Mouse (Mus musculus) left cerebral cortex, adult 9 months (tissue): ENCODE measurements around the gene Pea15a.
A peak's percentile ranks its signal among the peaks of the same experiment; 100 is the strongest.

Experiments
- DNase-seq, 2 experiments: peaks; one replicate each; pipeline ENCODE4 v3.0.0; 2022; ENCODE audit warnings: low spot score in 2 of 2

The Pea15a gene

DNA sequence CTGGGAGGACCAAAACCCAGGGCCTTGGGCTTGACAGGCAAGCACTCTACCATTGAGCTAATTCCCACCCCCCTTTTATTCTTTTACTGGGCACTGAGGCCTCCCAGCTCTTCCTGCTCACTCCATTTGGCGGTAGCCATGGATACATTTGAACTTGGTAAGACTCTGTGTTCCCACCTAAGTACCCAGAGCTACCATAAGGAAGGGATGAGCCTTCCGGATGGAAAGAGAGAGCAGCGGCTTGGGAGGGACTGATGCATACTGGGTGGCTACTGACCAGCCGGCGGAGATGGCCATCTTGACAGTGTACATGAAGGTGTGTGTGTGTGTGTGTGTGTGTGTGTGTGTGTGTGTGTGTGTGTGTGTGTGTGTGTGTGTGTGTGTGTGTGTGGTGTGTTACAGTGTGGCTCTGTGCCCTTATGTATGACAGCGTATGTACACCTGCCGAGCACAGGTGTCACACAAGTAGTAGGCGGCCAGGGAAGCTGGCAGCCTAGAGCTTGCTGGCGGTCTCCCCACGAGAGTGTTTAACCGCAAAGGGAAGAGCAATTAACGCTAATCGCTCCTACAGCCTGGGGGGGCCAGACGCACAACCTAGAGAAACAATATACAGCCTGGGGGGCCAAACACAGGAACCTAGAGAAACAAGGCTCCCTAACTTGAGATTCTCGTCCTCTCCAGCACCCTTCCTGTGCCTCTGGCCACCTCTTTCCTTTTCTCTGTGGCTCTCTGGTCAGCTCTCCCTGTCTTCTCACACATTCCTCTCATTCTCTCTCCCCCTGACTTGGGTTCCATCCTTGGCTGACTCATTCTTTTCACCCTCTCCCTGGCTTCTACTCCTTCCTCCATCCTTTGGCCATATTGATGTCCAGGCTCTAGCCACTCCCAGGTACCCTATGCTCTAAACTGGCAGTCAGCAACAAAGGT lies 1.5 kb downstream of the Pea15a start:
- no peak for DNase-seq

- no peak for DNase-seq
Measured at GRCm38 (mm10) chr1:172204033-172204813, 2.4 kb downstream of the Pea15a start.

DNA sequence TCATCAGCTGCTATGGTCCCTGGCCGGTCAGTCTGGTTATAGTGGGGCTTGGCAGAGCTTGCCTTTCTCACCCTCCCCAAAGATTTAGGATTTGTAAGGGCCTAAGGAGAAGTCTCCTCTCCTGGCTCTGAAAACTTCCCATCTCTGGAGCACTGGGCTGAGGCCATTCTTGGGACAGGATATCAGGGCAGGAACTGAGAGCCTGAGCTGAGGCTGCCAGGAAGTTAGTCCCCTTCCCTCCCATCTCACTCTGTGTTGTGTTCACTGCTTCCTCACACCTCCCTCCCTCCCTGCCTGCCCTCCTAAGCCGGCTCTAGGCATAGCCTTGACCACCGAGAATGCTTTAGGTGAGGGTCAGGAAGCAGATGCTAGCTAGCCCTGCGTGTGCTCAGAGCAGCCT lies 3.0 kb downstream of the Pea15a start:
- DNase-seq, result no peak

DNA sequence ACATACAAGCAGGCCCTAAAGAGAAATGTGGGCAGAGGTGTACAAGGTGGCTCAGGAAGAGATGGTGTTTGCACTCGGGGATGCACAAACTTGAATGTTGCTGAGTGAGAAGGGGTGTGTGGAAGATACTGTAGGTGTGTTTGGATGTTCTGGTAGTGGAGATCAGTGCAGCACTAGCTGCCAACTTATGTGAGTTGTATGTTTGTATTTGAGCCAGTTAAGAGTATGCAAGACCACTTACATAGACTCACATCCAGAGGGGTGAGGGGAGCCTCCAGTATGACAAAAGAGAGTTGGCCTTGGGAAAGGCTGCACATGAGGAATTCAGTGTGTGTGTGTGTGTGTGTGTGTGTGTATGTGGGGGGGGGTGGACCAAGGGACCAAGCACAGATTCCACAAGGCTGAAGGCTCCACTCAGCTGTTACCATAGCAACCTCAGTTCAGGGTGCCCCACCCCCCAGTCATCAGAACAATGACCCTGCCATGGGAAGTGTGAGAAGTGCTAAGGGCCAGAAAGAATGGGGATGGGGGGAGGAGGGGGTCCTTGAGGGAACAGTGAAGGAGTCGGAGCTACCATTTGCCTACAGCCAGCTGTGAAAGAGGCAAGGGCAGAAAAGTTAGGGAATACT lies 3.6 kb downstream of the Pea15a start:
- DNase-seq, result no peak

- DNase-seq, result no peak
Measured at GRCm38 (mm10) chr1:172201967-172202880, 4.4 kb downstream of the Pea15a start.

DNA sequence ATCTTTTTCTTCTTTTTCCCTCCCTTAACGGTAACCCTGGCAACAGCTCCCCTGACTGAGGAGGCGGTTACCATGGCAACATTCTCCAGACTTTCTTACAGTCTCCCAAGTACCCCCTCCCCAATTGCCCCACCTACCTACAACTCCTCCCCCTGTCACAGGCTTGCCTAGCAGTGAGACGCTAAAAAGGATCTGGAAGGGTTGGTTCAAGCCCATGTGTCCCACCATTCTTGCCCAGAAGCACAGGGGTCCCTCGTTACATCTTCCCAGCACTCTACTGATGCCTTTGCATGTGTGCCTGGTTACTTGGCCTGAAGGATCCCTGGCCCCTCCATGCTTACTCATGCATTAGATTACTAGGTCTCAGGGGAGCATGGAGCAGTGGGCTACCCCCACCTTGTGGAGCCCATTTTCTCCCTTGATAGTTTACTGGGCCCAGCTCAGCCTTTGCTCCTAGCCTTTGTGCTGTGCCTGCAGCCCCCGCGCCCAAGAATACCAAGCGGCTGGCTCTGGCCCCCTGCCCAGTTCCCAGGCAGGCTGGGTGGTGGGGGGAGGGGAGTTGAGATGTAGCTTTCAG lies 5.6 kb downstream of the Pea15a start:
- DNase-seq, result peak in 1 of 2 experiments; percentile 70

DNA sequence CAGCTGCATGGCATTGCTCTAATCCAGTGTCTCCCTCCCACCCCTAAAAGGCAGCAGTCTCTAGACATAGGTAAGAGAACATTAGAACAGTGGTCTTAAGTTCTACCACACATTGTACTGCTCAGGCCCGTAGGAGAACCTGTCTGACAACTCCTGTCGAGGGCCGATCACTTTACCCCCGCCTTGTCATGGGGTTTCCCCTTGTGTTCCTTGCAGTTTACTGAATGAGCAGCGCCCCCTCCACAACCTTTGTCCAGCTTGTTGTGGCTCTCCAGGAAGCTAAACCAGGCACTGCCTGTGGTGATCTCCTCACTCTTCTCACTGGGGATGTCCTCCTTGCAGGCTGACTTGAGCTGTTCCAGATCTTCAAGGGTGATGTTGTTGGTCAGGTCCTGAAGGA lies 6.4 kb downstream of the Pea15a start:
- DNase-seq, result no peak

GRCm38 (mm10) chr1:172198996-172199395 lies 7.6 kb downstream of the Pea15a start:
- DNase-seq, result no peak

GRCm38 (mm10) chr1:172198316-172198715 lies 8.3 kb downstream of the Pea15a start:
- no peak for DNase-seq

DNA sequence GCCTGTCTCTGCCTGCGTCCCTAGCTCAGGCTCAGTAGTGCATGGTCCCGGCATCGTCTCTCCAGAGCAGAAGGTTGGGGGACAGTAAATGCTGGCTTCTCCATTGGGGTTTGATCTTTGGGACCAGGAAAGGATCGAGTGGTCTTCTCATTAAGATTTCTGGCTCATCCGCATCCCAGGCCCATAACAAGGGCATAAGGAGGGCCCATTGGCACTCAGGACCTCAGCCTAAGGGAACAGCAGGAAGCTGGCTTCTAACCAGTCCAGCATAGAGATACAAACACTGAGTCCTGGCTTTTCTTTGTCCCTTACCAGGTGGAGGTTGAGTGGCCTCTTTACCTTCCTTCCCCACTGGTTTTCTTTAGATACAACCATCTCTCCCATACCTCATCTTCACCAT lies 8.8 kb downstream of the Pea15a start:
- DNase-seq, result no peak

- no peak for DNase-seq
Measured at GRCm38 (mm10) chr1:172197146-172197545, 9.5 kb downstream of the Pea15a start.

GRCm38 (mm10) chr1:172194435-172194834 lies 12.2 kb downstream of the Pea15a start:
- DNase-seq, result no peak

GRCm38 (mm10) chr1:172192217-172192616 lies 14.4 kb downstream of the Pea15a start:
- DNase-seq, result no peak

DNA sequence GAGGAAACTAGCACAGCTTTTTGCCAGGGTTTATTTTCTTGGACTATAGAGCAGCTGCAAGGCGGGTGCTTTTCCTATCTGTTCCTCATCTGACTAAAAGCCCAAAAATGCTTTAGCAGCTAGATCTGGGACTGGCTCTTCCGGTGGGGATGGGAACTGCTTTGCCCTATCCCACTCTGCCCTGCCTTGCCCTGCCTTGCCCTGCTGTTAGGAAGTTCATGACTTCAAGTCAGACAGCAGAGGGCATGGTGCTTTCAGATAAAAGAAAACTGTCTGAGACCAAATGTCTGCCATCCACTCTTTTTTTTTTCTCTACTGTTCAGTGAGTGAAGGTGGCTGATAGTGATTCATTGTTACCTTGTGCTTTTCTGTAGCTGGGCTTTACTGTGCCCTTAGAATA lies 15.0 kb downstream of the Pea15a start:
- no peak for DNase-seq

GRCm38 (mm10) chr1:172188891-172189290 lies 17.7 kb downstream of the Pea15a start:
- no peak for DNase-seq

DNA sequence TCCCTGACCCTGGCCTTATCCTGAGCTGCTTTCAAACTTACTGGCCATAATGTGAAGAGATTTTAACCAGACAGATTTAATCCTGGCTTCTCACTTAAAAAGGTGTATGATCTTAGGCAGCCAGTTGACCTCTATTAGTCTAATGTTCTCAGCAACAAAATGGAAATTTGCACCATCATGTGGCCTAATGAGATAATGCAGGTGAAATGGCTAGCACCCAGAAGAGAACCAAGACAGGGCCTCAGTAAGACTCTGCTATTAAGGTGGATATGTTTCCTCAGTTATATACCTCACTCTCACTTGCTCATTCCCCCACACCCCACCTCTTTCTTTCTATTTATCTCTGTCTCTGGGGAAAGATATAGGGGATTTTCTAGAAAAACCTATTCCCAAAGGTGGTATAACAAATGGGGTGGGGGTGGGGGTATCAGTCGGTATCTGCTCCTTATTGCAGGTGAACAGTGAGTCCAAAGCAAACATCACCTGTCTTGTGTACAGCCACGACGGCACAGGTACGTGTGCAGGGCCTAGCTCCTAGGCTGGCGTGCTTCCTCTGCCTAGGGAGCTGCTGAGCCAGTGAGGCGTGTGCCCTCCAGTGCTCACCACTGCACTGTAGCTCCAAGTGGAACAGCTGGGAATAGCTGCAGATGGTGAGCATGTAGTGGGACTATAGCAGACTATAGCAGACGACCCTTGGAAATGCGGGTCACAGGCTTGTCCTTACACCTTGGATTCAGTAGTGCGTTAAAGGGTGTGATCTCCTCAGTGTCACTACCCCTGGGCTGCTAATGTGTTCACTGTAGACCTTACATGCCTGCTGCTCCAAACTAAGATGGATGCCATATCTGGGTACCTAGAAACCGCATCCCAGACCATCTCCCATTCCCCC lies 20.0 kb downstream of the Pea15a start:
- no peak for DNase-seq

DNA sequence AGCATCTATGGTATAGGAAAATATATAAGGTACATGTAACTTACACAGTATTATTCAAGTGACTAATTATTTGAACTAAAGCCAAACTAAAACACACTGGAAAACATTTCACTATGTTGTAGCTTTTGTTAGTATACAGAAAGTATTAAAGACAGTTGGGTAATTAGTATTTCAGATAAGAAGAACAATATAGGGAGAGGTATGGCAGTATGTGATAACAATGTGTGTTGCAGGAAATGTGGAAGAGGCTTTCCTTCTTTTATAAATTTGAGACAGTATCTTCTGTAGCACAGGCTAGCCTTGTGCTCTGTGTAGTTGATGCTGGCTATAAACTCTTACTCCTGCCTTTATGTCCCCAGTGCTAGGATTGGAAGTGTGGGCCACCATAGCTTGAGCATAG lies 22.7 kb downstream of the Pea15a start:
- no peak for DNase-seq

GRCm38 (mm10) chr1:172183056-172183455 lies 23.5 kb downstream of the Pea15a start:
- no peak for DNase-seq

DNA sequence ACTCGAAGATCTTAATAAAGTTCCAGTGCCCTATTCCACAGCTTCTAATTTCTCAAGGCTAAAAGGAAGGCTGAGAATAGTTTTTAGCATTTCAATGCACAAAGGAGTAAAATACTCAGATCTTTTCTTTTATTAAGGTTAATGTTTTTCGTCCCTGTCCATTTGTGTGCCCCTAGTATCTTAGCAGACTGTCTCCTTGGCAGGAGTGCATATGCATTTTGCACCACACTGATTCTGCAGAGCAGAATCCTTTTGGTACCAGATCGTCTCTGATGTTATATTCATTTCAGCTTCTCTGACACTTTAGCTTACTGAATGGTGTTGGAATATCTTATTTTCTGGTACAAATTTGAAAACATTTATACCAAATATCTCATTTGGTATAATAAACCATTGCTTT lies 24.8 kb downstream of the Pea15a start:
- no peak for DNase-seq

DNA sequence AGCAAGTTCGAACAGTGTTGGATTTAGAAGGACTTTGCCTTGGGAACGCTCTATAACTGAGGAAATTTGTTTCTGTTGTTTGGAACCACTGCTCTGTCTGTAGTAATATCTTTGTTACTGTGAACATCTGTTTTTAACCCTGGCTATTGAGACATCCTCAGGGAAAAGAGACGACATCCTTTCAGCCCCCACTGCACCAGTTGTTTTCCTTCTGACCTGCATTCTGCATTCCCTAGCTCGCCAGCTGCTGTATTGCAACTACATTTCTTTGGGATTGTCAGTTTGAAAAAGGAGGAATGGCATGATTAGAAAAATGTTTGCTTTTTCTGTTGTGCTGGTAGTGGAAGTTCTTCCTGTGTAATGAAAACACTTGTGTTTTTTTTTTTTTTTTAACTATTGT lies 25.7 kb downstream of the Pea15a start:
- DNase-seq, result no peak
